8 mouse cellular contexts compared by ENCODE assay signal in genomic region chr19:47730691-47731070, GRCm38 (mm10). TPM values are rescaled to one million over a fixed set of nuclear protein-coding genes. Genes with fewer than 3 reads are reported as not detected.
DNase-seq lines count a peak whose midpoint lies in the region; ATAC-seq and TF ChIP-seq lines count a peak whose summit lies in the region.

No protein-coding gene starts in this region.

- H3K36me3 ChIP-seq in embryonic facial prominence, embryonic 11.5 days (replicated peaks; ENCODE audit: control insufficient read depth, insufficient read depth, low read depth, low read length), result no peaks in the 10 kb centered on the region; the same call in 1 of the 2 replicates
- H3K36me3 ChIP-seq in liver, adult 2 months (ENCODE audit: control insufficient read depth, insufficient read depth, low read length), result peaks cover 22% of the 10 kb centered on the region

- peak; percentile 85 for ATAC-seq in embryonic facial prominence, embryonic 11.5 days (replicated peaks; ENCODE audit: insufficient number of reproducible peaks, low FRiP score, low TSS enrichment, low read depth)

- 0% methylated on average over 12 of the region's 12 CpGs for WGBS in embryonic facial prominence, embryonic 11.5 days
- WGBS in liver, adult 2 months, result 2% methylated on average over 12 of the region's 12 CpGs

- H3K4me3 ChIP-seq in embryonic facial prominence, embryonic 11.5 days (ENCODE audit: low read depth, low read length), result peak overlapping the region; percentile 73
- peak overlapping the region; percentile 77 for H3K4me3 ChIP-seq in liver, adult 2 months (ENCODE audit: insufficient read depth, low read depth, low read length)

- peak overlapping the region; percentile 89 for H3K27ac ChIP-seq in embryonic facial prominence, embryonic 11.5 days (replicated peaks; ENCODE audit: low read depth, low read length)
- peak overlapping the region; percentile 47 for H3K27ac ChIP-seq in liver, adult 2 months (replicated peaks; ENCODE audit: insufficient read depth, low read depth, low read length)

- no peaks in the 10 kb centered on the region for H3K9me3 ChIP-seq in embryonic facial prominence, embryonic 11.5 days (replicated peaks; ENCODE audit: control insufficient read depth, low read length)

- H3K4me1 ChIP-seq in embryonic facial prominence, embryonic 11.5 days (ENCODE audit: control insufficient read depth, insufficient read depth, low read length), result no peaks in the 10 kb centered on the region
- no peaks in the 10 kb centered on the region for H3K4me1 ChIP-seq in liver, adult 2 months (ENCODE audit: control insufficient read depth, insufficient read depth, low read length)

- no peaks in the 10 kb centered on the region for H3K79me2 ChIP-seq in liver, adult 2 months (ENCODE audit: control insufficient read depth, insufficient read depth, low read length)

- H3K4me2 ChIP-seq in embryonic facial prominence, embryonic 11.5 days (ENCODE audit: low read depth, low read length), result peak overlapping the region; percentile 61

- TF ChIP-seq POLR2A in liver, adult 2 months (IDR thresholded peaks at IDR 0.05; ENCODE audit: extremely low read depth, insufficient read depth, low read length), result no peak

- TF ChIP-seq CTCF in liver, adult 2 months (IDR thresholded peaks at IDR 0.05; ENCODE audit: low read depth, low read length), result no peak

- DNase-seq in 3T3-L1 (ENCODE audit: low read depth, low spot score), result peak; percentile 97
- peak; percentile 76 to 91 for DNase-seq in adrenal gland, adult (ENCODE audit: inconsistent age in 2 of 2, low spot score in 1 of 2)
- peak; percentile 84 for DNase-seq in embryonic facial prominence, embryonic 11.5 days (ENCODE audit: low spot score)
- peak; percentile 79 to 87 for DNase-seq in heart, adult 18-20 months
- DNase-seq in kidney, adult 8-10 months, result peak; percentile 37 to 45
- no peak for DNase-seq in liver, adult 2 months (ENCODE audit: extremely low read depth, low read depth, low spot score)
- peak; percentile 57 to 60 for DNase-seq in monocyte, adult 2 months (ENCODE audit: low read depth in 1 of 2, low spot score in 2 of 2)
- DNase-seq in spleen, postnatal 36 days (ENCODE audit: low spot score in 2 of 2), result peak; percentile 76 to 78

- H3K27me3 ChIP-seq in embryonic facial prominence, embryonic 11.5 days (ENCODE audit: control insufficient read depth, insufficient read depth, low read length), result no peaks in the 10 kb centered on the region
- no peaks in the 10 kb centered on the region for H3K27me3 ChIP-seq in liver, adult 2 months (ENCODE audit: control insufficient read depth, insufficient read depth, low read length)

- H3K9ac ChIP-seq in embryonic facial prominence, embryonic 11.5 days (replicated peaks; ENCODE audit: low read length), result peak overlapping the region; percentile 63
- H3K9ac ChIP-seq in liver, adult 2 months (ENCODE audit: low read depth, low read length), result peak overlapping the region; percentile 60

RNA-seq across cellular contexts. Expression of gene Sfr1, which starts 0.8 kb away (rescaled TPM):
- 341 and 384 TPM in 2 replicates for polyA plus RNA-seq in embryonic facial prominence, embryonic 11.5 days (2014; fragmentation: Nextera tagmentation; extraction: Ambion mirVana)
- total RNA-seq in heart, adult 18-20 months (2021), result 10 to 100 TPM; 66.0 to 71.0 TPM
- total RNA-seq in liver, adult 2 months (2014; rRNA removed), result 13.4 and 13.7 TPM in 2 replicates
- 15.3 and 16.6 TPM in 2 replicates for polyA plus RNA-seq in liver, adult 2 months (2012; rRNA removed)

RNA-seq across cellular contexts. Expression of gene Col17a1, which starts 38.8 kb away (rescaled TPM):
- 2.5 TPM in 2 replicates for polyA plus RNA-seq in embryonic facial prominence, embryonic 11.5 days (2014; fragmentation: Nextera tagmentation; extraction: Ambion mirVana)
- total RNA-seq in heart, adult 18-20 months (2021), result under 1 TPM in 1 of 2 experiments, not detected in 1; 0.13 TPM
- 0.09 and 0.27 TPM in 2 replicates for total RNA-seq in liver, adult 2 months (2014; rRNA removed)
- 0.12 and 0.27 TPM in 2 replicates for polyA plus RNA-seq in liver, adult 2 months (2012; rRNA removed)
